Mouse (Mus musculus) heart, embryonic 14.5 days (tissue): Measurements from ENCODE around the gene Oosp2. TPM values are rescaled to one million over a fixed set of nuclear protein-coding genes. Genes with fewer than 3 reads are reported as not detected.

Source experiments
- ATAC-seq: fragments of 200-750 bp; cut with Nextera tagmentation; 2 replicates; pipeline ENCODE4 v1.8.0; 2017; ENCODE audit warnings: low read depth, moderate TSS enrichment; ENCODE audit not compliant: insufficient number of reproducible peaks, insufficient read depth, low FRiP score
- H3K27ac ChIP-seq, 2 experiments: fragments of 200-500 bp in 1 of 2; fragments of 300-500 bp in 1 of 2; sonication (generic) in 1 of 2; replicated peaks in 1 of 2; 2 replicates each; pipeline ENCODE4 v1.5.1; 2012 to 2014; ENCODE audit warnings: low read depth in 2 of 2, low read length in 2 of 2, control low read depth in 1 of 2, mild to moderate bottlenecking in 1 of 2, mixed read lengths in 1 of 2; ENCODE audit not compliant: control insufficient read depth in 1 of 2, insufficient read depth in 1 of 2
- H3K27me3 ChIP-seq: fragments of 300-500 bp; sonication (generic); 2 replicates; pipeline ENCODE4 v1.6.1; 2014; ENCODE audit warnings: mild to moderate bottlenecking, low read length, control low read depth; ENCODE audit not compliant: control insufficient read depth, insufficient read depth
- H3K36me3 ChIP-seq: fragments of 300-500 bp; sonication (generic); 2 replicates; pipeline ENCODE4 v1.6.1; 2014; ENCODE audit warnings: mild to moderate bottlenecking, control low read depth, low read length, mixed read lengths; ENCODE audit not compliant: control insufficient read depth, insufficient read depth
- H3K4me1 ChIP-seq, 2 experiments: fragments of 200-500 bp in 1 of 2; fragments of 300-500 bp in 1 of 2; sonication (generic) in 1 of 2; 2 replicates each; pipeline ENCODE4 v1.6.1; 2012 to 2014; ENCODE audit warnings: low read length in 2 of 2, control low read depth in 1 of 2, mixed read lengths in 1 of 2; ENCODE audit not compliant: control insufficient read depth in 2 of 2, insufficient read depth in 2 of 2
- H3K4me2 ChIP-seq: fragments of 300-500 bp; sonication (generic); 2 replicates; pipeline ENCODE4 v1.6.1; 2014; ENCODE audit warnings: mild to moderate bottlenecking, low read length
- H3K4me3 ChIP-seq, 2 experiments: fragments of 200-500 bp in 1 of 2; fragments of 300-500 bp in 1 of 2; sonication (generic) in 1 of 2; 2 replicates each; pipeline ENCODE4 v1.5.1; 2012 to 2014; ENCODE audit warnings: low read length in 2 of 2, mild to moderate bottlenecking in 2 of 2, control low read depth in 1 of 2, low read depth in 1 of 2, moderate library complexity in 1 of 2; ENCODE audit not compliant: control insufficient read depth in 1 of 2, insufficient read depth in 1 of 2
- H3K9ac ChIP-seq: fragments of 300-500 bp; sonication (generic); 2 replicates; pipeline ENCODE4 v1.6.1; 2014; ENCODE audit warnings: mild to moderate bottlenecking, low read length
- H3K9me3 ChIP-seq: fragments of 300-500 bp; sonication (generic); 2 replicates; pipeline ENCODE4 v1.6.1; 2016; ENCODE audit warnings: low read length, control low read depth; ENCODE audit not compliant: control insufficient read depth
- WGBS: fragments of 180-500 bp; shearing (Covaris S2); extraction: QIAGEN DNeasy Blood & Tissue Kit; methylation state at CpG from one replicate; pipeline ENCODE4 v1.1.7; 2014; 5-methylcytosine and 5-hydroxymethylcytosine counted together
- polyA plus RNA-seq: library from polyadenylated mRNA; unstranded; fragments of >200 nt; fragmentation: Nextera tagmentation; extraction: Ambion mirVana; gene quantifications from 2 replicates; pipeline ENCODE4 v1.2.1, GENCODE M21; 2014

Oosp2 gene
- not detected in 2 replicates for polyA plus RNA-seq

DNA sequence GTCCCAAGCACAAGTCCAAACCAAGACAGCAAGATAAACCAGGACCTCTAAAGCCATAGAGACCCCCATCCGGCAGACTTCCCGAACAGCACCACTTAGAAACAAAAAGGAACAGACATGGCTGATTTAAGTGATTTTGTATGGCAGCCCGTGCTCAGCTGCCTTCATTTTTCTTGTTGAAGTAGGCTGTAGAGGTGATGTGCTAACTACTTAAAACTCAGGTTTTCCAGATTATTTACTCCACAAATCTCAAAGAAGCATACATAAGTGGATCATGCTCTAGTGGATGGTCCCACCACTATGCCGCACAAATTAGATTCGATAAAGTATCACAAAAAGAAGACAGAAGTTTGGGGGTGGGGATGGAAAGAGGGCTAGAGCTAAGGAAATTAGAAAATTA lies at the start of gene Oosp2:
Oosp2 (minus strand) TSS at position 101 of the 400 bp plus-strand sequence.
- WGBS: 80% methylated on average over 5 of the region's 5 CpGs

DNA sequence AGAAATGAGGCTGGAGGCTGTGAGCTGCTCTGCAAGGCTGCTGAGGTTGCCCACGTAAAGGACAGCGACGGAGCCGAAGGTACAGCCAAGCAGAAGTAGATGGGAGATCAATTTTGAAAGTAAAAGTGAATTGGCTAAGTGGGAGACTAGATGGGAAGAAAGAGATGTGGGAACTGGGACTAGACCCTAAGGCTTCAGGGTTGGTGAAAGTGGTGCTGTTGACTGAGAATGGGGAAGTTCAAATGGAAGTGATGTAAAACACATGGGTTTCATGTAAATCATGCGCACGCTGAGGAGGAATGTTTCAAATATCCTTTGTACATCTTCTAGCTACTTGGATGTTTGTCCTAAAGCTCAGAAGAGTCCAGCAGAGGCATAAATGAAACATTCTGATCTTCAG lies 38.0 kb upstream of the Oosp2 start:
- H3K36me3 ChIP-seq: no peaks in the 10 kb centered on the region
- no peaks in the 10 kb centered on the region for H3K4me1 ChIP-seq
- H3K4me2 ChIP-seq: no peak overlapping the region
- H3K9me3 ChIP-seq: no peaks in the 10 kb centered on the region
- no peak overlapping the region for H3K27ac ChIP-seq
- ATAC-seq: no peak
- no peaks in the 10 kb centered on the region for H3K27me3 ChIP-seq
- no peak overlapping the region for H3K9ac ChIP-seq
- WGBS: 86% methylated on average over 6 of the region's 6 CpGs
- no peak overlapping the region for H3K4me3 ChIP-seq

More for the DNA sequence above, at the start of gene Oosp2:
- Histone ChIP-seq H3K9me3 (no peaks in the 10 kb centered on the region), H3K27me3 (no peaks in the 10 kb centered on the region), H3K27ac (no peak within 1 kb of the TSS), H3K4me1 (no peaks in the 10 kb centered on the region), H3K4me2 (no peak within 1 kb of the TSS), H3K4me3 (no peak within 1 kb of the TSS), H3K36me3 (no peaks in the 10 kb centered on the region), H3K9ac (no peak within 1 kb of the TSS)
- no peak for ATAC-seq

DNA sequence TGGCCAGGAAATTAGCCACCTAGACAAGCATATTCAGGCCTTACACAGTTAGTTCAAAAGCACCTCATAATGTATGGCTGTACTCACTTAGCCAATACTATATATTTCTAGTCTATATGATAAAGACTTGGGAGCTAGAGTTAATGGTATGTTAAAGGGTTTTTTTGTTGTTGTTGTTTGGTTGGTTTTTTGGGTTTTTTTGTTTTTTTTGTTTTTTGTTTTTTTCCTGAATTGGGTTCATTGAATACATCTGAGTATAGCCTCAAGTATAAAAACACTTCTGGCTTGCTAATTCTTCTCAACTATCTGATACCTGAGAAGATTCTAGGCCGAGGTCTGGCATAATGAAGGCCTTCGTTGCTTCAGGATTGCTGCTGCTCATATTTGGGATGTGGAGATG lies 36.4 kb upstream of the Oosp2 start, which contains the start of gene Oosp3:
Oosp3 (plus strand) TSS at position 301 of the 400 bp plus-strand sequence.
- no peak within 1 kb of the TSS for H3K4me2 ChIP-seq
- ATAC-seq: no peak
- H3K36me3 ChIP-seq: no peaks in the 10 kb centered on the region
- no peaks in the 10 kb centered on the region for H3K9me3 ChIP-seq
- no peak within 1 kb of the TSS for H3K4me3 ChIP-seq
- H3K27ac ChIP-seq: no peak within 1 kb of the TSS
- no peak within 1 kb of the TSS for H3K9ac ChIP-seq
- H3K4me1 ChIP-seq: no peaks in the 10 kb centered on the region
- WGBS: 82% methylated on average over 2 of the region's 2 CpGs
- H3K27me3 ChIP-seq: no peaks in the 10 kb centered on the region

DNA sequence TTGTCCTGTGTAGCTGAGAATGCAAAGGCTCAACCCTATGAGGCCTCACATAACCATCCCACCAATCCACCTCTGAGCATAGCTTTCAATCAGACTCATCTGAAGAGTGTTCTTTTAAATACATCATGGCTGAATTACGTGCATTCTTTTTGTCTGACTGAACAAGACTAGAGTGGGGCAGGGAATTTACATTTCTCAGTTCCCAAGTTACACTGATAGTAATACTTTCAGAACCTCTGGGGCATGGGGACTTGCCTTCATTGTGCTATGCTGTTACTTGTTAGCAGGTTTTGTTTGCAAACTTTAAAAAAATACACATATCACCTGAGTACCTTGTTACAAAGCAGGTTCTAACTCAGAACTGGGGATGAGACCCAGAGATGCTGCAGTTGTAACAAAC lies 31.1 kb upstream of the Oosp2 start:
- ATAC-seq: no peak
- WGBS: 46% methylated on average over 1 of the region's 1 CpGs
- H3K4me2 ChIP-seq: no peak overlapping the region
- H3K27me3 ChIP-seq: no peaks in the 10 kb centered on the region
- no peaks in the 10 kb centered on the region for H3K9me3 ChIP-seq
- no peaks in the 10 kb centered on the region for H3K4me1 ChIP-seq
- H3K36me3 ChIP-seq: no peaks in the 10 kb centered on the region
- no peak overlapping the region for H3K9ac ChIP-seq
- H3K4me3 ChIP-seq: no peak overlapping the region
- H3K27ac ChIP-seq: no peak overlapping the region

DNA sequence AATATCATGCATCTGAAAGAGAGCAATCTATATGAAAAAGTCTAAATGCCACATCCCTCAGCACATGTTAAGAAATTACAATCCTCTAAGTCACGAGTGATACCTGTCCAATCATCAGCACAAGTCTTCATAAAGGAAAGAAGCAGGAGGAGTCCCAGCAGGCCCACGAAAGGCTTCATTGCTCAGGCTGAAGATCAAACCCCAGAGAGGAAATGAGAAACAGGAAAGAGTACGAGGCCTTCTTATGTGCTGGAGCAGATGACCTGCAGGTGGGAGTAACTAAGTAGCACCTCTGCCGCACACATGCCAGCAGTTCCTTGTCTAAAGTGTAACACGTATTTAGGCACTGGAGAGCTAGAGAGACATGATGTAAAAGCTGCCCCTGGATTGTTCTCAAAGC lies 30.5 kb upstream of the Oosp2 start, which contains the start of gene Oosp1:
Oosp1 (minus strand) TSS at position 312 of the 400 bp plus-strand sequence.
- H3K27ac ChIP-seq: no peak within 1 kb of the TSS
- H3K9ac ChIP-seq: no peak within 1 kb of the TSS
- H3K4me2 ChIP-seq: no peak within 1 kb of the TSS
- no peaks in the 10 kb centered on the region for H3K9me3 ChIP-seq
- 59% methylated on average over 5 of the region's 5 CpGs for WGBS
- no peak for ATAC-seq
- no peaks in the 10 kb centered on the region for H3K27me3 ChIP-seq
- no peak within 1 kb of the TSS for H3K4me3 ChIP-seq
- H3K36me3 ChIP-seq: no peaks in the 10 kb centered on the region
- H3K4me1 ChIP-seq: no peaks in the 10 kb centered on the region

DNA sequence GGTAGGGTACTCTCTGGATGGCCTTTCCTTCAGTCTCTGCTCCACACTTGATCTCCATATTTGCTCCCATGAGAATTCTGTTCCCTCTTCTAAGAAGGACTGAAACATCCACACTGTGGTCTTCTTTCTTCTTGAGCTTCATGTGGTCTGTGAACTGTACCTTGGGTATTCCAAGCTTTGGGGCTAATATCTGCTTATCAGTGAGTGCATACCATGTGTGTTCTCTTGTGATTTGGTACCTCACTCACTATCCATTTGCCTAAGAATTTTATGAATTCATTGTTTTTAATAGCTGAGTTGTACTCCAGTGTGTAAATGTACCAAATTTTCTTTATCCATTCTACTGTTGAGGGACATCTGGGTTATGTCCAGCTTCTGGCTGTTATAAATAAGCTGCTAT lies 1.2 kb upstream of the Oosp2 start:
- ATAC-seq: no peak
- Histone ChIP-seq H3K4me2 (no peak overlapping the region), H3K9me3 (no peaks in the 10 kb centered on the region), H3K4me1 (no peaks in the 10 kb centered on the region), H3K9ac (no peak overlapping the region), H3K4me3 (no peak overlapping the region), H3K27me3 (no peaks in the 10 kb centered on the region), H3K27ac (no peak overlapping the region), H3K36me3 (no peaks in the 10 kb centered on the region)

DNA sequence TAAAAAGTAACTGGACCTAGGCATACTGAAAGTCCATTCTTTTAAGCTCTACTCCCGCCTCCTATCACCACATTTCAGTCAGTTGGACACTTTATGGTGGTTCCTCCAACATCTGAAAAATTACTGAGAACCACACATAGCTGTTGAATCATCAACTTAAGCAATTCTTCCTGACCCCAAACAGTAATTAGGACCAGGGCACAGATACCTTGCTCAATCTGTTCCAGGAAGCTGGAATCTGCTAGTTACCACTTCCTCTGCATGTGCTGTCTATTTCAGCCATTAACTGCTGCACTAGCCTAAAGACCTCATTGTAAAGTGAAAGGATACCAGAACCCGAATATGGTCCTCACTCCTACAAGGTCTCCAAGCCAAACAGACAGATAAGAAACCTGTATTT lies 1.2 kb downstream of the Oosp2 start:
- Histone ChIP-seq H3K36me3 (no peaks in the 10 kb centered on the region), H3K9ac (no peak overlapping the region), H3K4me1 (no peaks in the 10 kb centered on the region), H3K4me2 (no peak overlapping the region), H3K27me3 (no peaks in the 10 kb centered on the region), H3K27ac (no peak overlapping the region), H3K4me3 (no peak overlapping the region), H3K9me3 (no peaks in the 10 kb centered on the region)
- ATAC-seq: no peak
- 59% methylated on average over 2 of the region's 2 CpGs for WGBS

DNA sequence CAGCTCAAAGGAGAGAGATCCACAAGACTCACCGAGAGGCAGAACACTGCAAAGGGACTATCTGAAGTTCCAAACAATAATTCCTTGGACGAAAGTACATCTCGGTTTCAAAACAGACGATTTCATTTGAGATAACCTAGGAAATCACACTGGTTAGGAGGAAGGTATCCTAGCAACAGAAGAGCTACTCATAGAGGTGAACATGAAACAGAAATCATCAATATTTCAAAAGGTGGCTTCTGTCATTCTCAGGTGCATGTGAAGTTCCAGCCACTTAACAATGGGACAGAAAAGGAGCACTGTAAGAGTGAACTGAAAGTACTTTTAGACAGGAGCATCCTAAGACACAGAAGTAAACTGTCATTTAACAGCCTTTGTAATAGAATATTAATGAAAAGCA lies 10.8 kb downstream of the Oosp2 start:
- Histone ChIP-seq H3K9ac (no peak overlapping the region), H3K4me1 (no peaks in the 10 kb centered on the region), H3K4me2 (no peak overlapping the region), H3K36me3 (no peaks in the 10 kb centered on the region), H3K4me3 (no peak overlapping the region), H3K27ac (no peak overlapping the region), H3K9me3 (no peaks in the 10 kb centered on the region), H3K27me3 (no peaks in the 10 kb centered on the region)
- ATAC-seq: no peak
- 73% methylated on average over 4 of the region's 4 CpGs for WGBS
